Mouse (Mus musculus) brain, embryonic 14.5 days (tissue): ENCODE results near the gene Dhx29.

ENCODE experiments used
- CTCF ChIP-seq: fragments of 200-500 bp; IDR thresholded peaks from 2 replicates; pipeline ENCODE4 v1.5.1; 2012; ENCODE audit warnings: inconsistent platforms, mild to moderate bottlenecking, moderate library complexity, borderline replicate concordance; ENCODE audit not compliant: insufficient read depth, insufficient read length; ENCODE audit errors: extremely low read depth
- POLR2A ChIP-seq: fragments of 200-500 bp; IDR thresholded peaks from 2 replicates; pipeline ENCODE4 v1.6.1; 2012; ENCODE audit warnings: mild to moderate bottlenecking, inconsistent platforms, borderline replicate concordance; ENCODE audit not compliant: poor library complexity, insufficient read depth, insufficient read length, severe bottlenecking; ENCODE audit errors: extremely low read depth

DNA sequence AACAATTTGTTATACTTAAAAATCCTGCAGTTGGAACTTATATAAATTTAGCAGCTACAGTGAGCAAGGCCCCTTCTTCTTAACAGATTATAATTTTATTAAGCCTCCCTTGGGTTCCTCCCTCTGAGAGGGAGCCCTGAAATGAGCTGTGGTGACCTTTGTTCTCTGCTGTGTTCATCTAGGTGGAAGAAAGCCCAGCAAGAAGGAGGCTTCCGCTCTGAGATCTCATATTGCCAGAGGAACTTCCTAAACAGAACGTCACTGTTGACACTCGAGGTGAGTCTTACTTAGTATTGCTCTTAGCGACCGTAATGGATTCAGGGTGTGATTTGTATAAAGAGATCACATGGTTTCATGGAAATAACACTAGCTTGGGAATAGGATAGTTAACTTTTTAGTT lies 35.8 kb downstream of the Dhx29 start:
- TF ChIP-seq CTCF (no peak), POLR2A (no peak)
